Mouse (Mus musculus): ENCODE measurements around the gene Adcy9.

Adcy9 gene

DNA sequence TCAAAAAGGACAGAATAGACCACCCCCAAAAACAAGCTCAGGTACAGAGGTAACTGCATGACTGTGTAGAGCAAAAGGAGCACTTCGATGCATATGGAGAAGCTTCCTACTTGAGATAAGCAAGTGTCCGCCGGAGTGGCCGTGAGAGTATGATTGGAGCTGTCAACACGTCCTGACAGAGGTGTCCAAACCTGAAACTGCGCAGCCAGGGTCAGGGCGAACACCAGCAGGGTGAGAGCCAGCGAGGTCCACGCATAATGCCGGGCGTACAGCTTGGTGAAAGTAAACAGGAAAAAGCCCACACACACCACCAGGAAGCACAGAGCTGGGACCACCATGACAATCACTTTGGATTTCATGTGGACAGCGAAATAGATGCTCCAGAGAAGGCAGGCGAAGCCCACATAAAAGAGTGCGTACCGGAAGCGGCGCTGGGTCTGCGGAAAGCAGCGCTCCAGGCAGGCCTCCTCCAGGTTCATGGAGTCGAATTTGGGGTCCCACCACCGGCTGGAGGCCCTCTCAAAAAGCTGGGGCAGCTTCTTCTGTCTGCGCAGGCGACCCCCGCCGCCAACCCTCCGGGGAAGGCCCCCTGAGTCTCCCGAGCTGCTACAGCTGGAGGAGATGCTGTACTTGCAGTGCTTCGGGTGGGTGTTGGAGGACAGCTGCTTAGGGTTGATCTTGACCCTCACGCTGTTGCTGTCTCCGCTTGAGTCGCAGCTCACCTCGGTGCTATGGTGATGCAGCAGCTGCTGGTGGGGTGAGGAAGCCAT lies 1.3 kb downstream of the Adcy9 start:
- DNase-seq, result no peak

DNA sequence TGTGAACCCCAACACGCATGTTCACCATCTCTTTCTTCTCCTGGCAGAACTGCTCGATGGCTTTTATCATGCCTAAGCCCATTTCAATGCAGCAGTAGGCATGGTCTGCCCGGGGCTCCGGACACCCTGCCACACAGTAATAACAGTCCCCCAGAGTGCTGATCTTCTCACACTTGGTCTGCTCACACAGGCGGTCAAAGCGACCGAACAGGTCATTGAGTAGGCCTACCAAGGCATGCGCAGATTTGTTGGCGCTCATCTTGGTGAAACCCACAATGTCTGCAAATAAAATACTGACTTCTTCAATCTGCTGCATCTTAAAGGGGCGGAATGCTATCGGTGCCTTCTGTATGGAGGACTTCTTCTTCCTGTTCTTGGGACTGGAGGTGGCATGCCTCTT lies 2.2 kb downstream of the Adcy9 start:
- DNase-seq, result no peak

DNA sequence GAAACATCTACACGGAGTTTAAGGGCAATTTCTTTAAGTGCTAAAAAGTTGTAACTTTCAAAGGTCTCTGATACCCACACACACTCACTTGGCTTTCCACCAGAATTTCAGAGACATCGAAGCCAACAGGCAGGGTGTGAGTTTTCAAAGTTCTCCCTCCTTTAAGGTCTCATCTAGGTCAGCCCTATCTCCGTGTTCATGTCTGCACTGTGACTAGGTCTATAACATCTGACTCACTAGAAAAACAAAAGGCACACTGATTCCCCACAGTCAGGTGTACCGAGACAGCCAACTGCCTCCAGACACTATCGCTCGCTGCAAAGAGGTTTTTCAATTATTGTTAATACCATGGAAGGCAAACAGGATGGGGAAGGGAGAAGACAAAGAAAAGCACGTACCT lies 2.8 kb downstream of the Adcy9 start:
- DNase-seq, result no peak

DNA sequence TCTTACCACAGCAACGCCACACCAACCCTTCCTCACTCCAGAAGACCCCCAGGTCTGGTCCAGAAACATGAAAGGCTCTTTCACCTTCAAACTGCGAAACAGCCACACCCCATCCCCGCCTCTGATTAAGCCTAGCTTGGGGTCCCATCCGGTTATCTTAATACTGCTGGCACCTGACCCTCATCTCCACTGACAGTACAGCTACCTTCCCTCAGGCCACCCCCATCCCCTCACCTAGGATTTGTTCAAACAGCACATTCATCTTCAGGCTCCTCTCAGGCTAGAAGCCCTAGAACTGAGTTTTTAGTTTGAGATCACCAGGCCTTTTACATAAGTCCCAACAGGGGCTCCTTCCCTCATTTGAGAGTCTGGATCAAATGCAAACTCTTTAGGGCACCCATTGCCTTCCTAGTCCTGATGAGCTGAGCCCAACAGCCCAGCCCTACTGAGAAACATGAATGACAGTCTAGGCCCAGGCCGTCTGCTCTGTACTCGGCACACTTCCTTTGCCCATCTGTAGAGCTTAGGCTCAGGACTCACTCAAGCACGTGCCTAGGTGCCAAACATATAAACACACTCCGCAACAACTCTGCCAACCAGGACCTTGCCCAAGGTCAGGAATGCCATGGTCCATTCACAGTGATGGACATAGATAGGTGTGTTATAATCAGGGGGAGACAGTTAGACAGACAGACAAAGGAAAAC lies 5.3 kb downstream of the Adcy9 start:
- DNase-seq, result no peak

GRCm38 (mm10) chr16:4413988-4414880 lies 6.1 kb downstream of the Adcy9 start:
- no peak for DNase-seq

- no peak for DNase-seq
Observed at GRCm38 (mm10) chr16:4413301-4413700, 7.0 kb downstream of the Adcy9 start.

- no peak for DNase-seq
Observed at GRCm38 (mm10) chr16:4412298-4412697, 8.0 kb downstream of the Adcy9 start.

DNA sequence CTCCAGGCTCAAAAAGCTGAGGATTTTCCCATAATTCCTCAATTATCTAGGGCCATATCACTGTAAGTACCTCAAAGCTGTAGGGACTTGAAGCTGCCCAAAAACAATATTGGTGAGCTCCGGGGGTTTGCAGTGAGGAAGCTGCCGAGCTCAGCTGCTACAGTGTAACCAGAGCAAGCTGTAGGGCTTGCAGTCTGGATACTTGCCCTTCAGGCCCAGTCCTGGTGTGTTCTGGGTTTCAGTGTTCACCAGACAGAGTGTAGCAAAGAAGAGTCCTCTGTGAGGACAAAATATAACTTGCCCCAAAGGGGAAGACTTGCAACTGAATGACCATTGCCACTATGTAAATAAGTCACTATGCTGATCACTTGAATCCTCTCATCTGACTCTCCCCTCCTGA lies 9.0 kb downstream of the Adcy9 start:
- no peak for DNase-seq

- no peak for DNase-seq
Observed at GRCm38 (mm10) chr16:4407536-4407935, 12.8 kb downstream of the Adcy9 start.

DNA sequence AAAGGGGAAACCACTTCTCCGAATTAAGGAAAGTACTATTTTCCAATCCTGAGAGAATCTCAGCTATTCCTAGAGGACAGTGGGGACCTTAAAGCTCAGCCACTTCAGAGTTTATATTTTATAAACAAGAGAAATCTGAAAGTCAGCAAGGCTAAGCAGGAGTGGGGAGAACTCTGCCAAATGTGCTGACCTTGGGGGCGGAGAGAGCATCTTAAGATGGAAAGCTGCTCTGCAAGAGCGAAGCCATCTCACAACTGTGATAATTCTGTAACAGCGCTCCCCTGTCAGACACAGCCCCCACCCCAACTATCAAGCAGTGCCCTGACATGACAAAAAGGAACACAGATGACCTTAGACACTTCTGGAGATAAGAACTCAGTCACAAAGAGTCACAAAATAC lies 13.6 kb downstream of the Adcy9 start:
- DNase-seq, result peak; percentile 37 to 63

- no peak for DNase-seq
Observed at GRCm38 (mm10) chr16:4406047-4406586, 14.2 kb downstream of the Adcy9 start.

DNA sequence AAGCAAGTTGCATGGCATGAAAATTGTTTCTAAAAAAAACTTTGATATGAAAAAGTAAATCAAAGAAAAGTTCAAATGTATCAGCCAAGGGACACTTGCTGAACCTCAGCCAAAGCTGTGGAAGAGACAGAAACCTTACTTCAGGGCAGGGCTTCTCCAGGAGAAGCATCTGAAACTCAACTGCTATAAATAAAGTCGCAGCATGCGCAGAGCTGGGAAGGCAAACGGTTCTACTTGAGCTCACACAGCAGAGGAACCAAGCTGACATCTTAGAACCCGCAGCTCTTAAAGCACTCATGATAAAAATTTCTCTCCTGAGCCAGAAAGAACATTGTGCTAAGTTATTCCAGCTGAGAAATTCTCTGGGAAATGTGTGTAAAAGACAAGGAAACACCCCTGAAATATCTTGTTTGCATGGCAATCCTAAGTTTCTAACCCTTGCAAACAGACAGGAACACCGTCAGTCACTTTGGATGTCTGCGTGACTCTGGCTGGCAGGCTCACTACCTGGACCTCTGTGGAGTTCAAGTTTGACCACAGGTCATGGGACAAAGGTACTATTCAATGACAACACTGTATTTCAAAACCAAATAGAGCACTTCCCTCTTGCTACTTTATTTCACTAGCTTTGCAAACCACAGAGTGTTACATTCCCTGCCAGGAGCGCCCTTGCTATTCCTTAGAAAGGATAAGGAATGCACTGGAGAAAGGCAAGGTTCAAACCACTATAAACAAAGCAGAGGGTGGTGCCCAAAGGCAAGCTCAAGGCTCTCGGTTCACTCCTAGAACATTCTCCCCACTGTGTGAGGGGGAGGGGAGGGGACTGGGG lies 15.2 kb downstream of the Adcy9 start:
- DNase-seq, result peak; percentile 48 to 68

GRCm38 (mm10) chr16:4401109-4401508 lies 19.2 kb downstream of the Adcy9 start:
- DNase-seq, result no peak

DNA sequence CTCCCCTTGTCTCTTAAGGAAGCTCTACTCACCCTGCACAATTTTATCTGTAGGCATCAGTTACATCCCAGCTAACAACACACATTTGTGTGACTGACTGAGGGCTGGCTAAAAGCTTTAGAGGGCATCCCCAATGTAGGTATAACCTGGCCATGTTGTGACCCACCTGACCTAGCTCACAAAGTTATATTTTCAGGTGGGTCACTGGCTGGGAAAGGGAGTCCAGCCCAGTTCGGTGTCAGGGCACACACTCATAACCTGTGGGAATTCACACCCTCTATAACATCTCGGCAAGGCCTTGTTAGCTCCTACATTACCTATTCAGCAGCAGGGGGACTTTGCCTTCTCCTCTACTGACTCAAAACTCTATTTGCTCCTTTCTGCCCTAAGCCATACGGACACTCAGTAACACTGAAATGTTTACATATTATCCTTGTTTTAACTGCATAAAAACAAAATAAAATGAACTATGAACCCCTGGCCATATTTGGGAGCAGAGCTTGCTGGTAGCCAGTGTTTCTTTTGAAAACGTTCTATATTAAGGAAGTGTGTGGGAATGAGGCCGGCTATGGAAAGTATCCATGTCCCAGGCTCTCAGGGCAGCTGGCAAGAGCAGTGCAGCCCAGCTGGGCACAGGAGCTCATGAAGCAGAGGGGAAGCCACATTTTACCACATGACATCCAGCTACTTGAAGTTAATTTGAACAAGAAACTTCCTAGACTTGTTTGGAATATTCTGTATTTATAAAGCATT lies 20.7 kb downstream of the Adcy9 start:
- DNase-seq, result peak in 1 of 2 experiments; percentile 42

- DNase-seq, result no peak
Observed at GRCm38 (mm10) chr16:4398782-4399181, 21.5 kb downstream of the Adcy9 start.

DNA sequence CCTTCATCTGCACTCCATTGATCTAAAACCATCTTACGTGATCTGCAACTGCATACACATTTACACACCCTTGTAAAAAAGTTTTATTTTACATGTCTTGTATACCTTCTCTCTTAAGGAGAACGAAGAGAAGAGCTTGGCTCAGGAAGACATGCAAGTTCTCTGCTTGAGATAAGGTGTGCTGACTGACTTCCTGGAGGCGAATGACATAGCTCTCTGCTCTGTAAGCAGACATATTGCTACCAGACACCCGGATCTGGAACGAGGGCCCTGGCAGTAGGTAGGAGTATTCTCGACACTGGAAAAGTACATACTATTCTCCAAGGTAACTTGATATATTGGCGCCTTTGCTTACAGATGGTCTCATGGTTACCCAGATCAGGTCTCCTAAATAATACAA lies 22.7 kb downstream of the Adcy9 start:
- no peak for DNase-seq

DNA sequence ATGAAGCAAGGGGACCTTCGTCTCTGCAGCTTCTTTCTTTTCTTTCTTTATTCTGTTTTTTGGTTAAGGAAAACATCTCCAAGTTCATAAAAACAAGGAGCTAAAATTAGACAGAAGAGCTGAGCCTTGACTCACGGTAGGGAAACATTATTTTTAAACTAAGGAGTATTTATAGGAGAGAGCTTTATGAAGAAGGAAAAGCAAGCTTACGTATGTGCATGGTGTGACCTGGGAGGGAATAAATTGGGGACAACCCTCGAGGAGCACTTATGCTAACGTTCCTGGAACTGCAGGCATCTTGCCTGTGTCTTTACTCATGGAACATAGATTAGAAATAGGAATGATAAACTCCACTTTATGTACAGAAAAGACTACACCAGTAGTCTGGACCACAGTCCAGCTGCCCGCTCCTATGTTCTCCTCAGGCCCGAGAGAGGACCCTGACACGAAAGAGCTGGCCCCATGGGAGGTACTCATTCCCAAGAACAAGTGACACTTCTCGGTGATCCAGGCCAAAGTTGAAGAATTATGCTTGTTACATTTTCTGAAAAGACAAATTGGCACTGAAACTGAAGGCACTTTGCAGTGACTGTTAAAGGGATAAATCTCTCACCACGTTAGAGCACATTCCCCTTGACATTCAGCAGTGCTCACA lies 24.5 kb downstream of the Adcy9 start:
- DNase-seq, result no peak

DNA sequence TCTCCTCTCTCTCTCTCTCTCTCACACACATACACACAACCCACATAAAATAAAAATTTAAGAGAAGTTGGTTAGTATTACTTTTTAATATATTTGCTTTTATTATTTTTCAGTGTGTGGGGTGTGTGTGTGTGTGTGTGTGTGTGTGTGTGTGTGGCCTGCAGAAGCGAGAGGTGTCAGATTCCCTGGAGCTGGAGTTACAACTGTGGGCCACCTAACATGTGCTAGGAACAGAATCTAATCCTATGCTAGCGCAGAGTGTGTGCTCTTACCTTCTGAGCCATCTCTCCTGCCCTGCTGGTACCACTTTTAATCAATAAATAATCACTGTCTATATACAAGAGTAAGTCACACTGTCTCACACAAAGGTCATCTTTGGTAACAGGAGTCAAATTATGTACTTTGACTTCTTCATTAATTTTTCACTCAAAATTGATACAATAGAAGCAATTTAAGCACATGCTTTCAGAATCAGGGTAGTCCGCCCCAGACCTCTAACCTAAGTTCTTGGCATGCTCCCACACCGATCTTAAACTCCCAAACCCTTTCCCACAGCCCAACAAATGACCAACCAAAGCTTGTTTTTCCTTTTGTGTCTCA lies 25.2 kb downstream of the Adcy9 start:
- no peak for DNase-seq

DNA sequence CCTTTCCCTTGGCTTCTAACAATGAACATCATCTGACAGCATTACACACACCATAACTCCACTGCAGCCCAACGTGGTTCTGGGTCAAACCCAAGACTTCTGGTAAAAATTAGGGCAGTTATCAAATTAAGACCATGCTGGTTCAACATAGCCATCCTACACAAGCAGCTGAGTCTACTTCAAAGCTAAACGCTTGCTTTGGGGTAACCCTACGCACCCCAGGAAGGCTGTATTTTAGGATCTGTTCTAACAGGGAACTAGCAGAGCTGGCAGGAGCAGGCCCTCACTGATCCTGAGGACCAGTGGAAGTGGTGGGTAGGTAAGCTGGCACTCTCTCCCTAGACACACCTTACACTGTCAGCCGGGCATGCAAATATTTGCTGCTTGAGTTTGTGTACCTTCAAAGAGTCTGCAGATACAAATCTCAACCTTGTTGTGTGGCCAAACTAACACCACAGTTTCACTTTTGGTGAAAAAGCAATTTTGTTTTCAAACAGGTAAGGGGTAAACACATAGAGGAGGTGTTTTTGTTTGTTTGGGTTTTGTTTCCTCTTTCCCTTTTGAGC lies 36.7 kb downstream of the Adcy9 start:
- DNase-seq, result no peak

DNA sequence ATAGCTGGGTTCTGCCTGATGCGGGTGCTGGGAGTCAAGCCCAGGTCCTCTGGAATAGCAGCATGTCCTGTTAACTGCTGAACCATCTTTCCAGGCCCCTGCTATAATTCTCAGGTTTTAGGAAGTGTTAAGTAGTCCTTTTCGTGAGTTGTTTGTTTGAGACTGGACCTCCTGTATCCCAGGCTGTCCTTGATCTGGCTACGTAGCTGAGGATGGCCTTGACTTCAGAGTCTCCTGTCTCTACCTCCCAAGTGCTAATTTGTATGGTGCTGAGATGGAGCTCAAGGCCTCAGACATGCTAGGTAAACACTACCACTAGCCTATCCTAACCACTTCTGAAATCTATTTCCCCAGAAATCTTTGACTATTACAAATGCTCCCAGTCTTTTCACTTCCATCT lies 37.9 kb downstream of the Adcy9 start:
- no peak for DNase-seq
